Mouse (Mus musculus) MEL (cell line): Measurements from ENCODE around the gene B9d1. TPM values are rescaled to one million over a fixed set of nuclear protein-coding genes. Genes with fewer than 3 reads are reported as not detected.
A peak's percentile ranks its signal among the peaks of the same experiment; 100 is the strongest.

Source experiments
- DNase-seq: peaks from one replicate; pipeline ENCODE4 v3.0.0; 2011; ENCODE audit warnings: low read depth, low spot score
- H3K27ac ChIP-seq: 2 replicates; pipeline ENCODE4 v1.5.1; 2012; ENCODE audit warnings: low read depth, mild to moderate bottlenecking, control low read depth, low read length, moderate library complexity; ENCODE audit not compliant: control insufficient read depth
- H3K27me3 ChIP-seq, 2 experiments: fragments of 150-350 bp in 1 of 2; sonication (generic) in 1 of 2; 2 replicates each; pipeline ENCODE4 v1.6.1; 2012; ENCODE audit warnings: low read length in 2 of 2, mild to moderate bottlenecking in 2 of 2, improper control_type of control experiment in 1 of 2, moderate library complexity in 1 of 2; ENCODE audit not compliant: insufficient read depth in 2 of 2, control insufficient read depth in 1 of 2
- H3K36me3 ChIP-seq, 2 experiments: 2 replicates each; pipeline ENCODE4 v1.6.1; 2012 to 2014; ENCODE audit warnings: low read length in 2 of 2, improper control_type of control experiment in 1 of 2, inconsistent platforms in 1 of 2, mild to moderate bottlenecking in 1 of 2; ENCODE audit not compliant: insufficient read depth in 2 of 2, control insufficient read depth in 1 of 2
- H3K4me1 ChIP-seq, 2 experiments: fragments of 150-350 bp in 1 of 2; sonication (generic) in 1 of 2; 2 replicates each; pipeline ENCODE4 v1.6.1; 2012; ENCODE audit warnings: low read length in 2 of 2, improper control_type of control experiment in 1 of 2, mild to moderate bottlenecking in 1 of 2; ENCODE audit not compliant: insufficient read depth in 2 of 2, control insufficient read depth in 1 of 2
- H3K4me3 ChIP-seq, 2 experiments: fragments of 150-350 bp in 1 of 2; sonication (generic) in 1 of 2; 2 replicates each; pipeline ENCODE4 v1.5.1; 2012; ENCODE audit warnings: low read depth in 2 of 2, low read length in 2 of 2, mild to moderate bottlenecking in 2 of 2, moderate library complexity in 2 of 2, control low read depth in 1 of 2, improper control_type of control experiment in 1 of 2; ENCODE audit not compliant: control insufficient read depth in 1 of 2, insufficient read depth in 1 of 2
- H3K79me2 ChIP-seq: 2 replicates; pipeline ENCODE4 v1.6.1; 2012; ENCODE audit warnings: mild to moderate bottlenecking, low read length, moderate library complexity; ENCODE audit not compliant: control insufficient read depth, poor library complexity, insufficient read depth
- H3K9ac ChIP-seq: 2 replicates; pipeline ENCODE4 v1.6.1; 2012; ENCODE audit warnings: low read depth, mild to moderate bottlenecking, control low read depth, low read length, moderate library complexity; ENCODE audit not compliant: control insufficient read depth, poor library complexity, severe bottlenecking
- H3K9me3 ChIP-seq: fragments of 150-350 bp; sonication (generic); replicated peaks from 2 replicates; pipeline ENCODE4 v1.6.1; 2012; ENCODE audit warnings: mild to moderate bottlenecking, low read length, improper control_type of control experiment, moderate library complexity; ENCODE audit not compliant: insufficient read depth
- CHD1 ChIP-seq: IDR thresholded peaks from 2 replicates; pipeline ENCODE4 v1.6.1; 2012; ENCODE audit warnings: low read depth, mild to moderate bottlenecking, inconsistent platforms, low read length, improper control_type of control experiment
- ETS1 ChIP-seq: IDR thresholded peaks from 2 replicates; pipeline ENCODE4 v1.6.1; 2012; ENCODE audit warnings: low read depth, mild to moderate bottlenecking, inconsistent platforms, low read length, improper control_type of control experiment, moderate library complexity
- GATA1 ChIP-seq: IDR thresholded peaks from 2 replicates; pipeline ENCODE4 v1.6.1; 2011; ENCODE audit warnings: low read depth, low read length, improper control_type of control experiment
- JUND ChIP-seq: IDR thresholded peaks from 2 replicates; pipeline ENCODE4 v1.6.1; 2011; ENCODE audit warnings: low read depth, mild to moderate bottlenecking, improper control_type of control experiment, low read length
- MAZ ChIP-seq: IDR thresholded peaks from 2 replicates; pipeline ENCODE4 v1.6.1; 2012; ENCODE audit warnings: low read depth, mild to moderate bottlenecking, inconsistent platforms, low read length, improper control_type of control experiment
- MEF2A ChIP-seq: IDR thresholded peaks from 2 replicates; pipeline ENCODE4 v1.6.1; 2014; ENCODE audit warnings: low read depth, mild to moderate bottlenecking, inconsistent platforms, low read length, improper control_type of control experiment; ENCODE audit not compliant: poor library complexity, insufficient replicate concordance, severe bottlenecking; ENCODE audit errors: extremely low read depth
- MYB ChIP-seq: IDR thresholded peaks from 2 replicates; pipeline ENCODE4 v1.6.1; 2011; ENCODE audit warnings: mild to moderate bottlenecking, low read depth, low read length, improper control_type of control experiment
- MYC ChIP-seq: IDR thresholded peaks from 2 replicates; pipeline ENCODE4 v1.6.1; 2011; ENCODE audit warnings: low read depth, mild to moderate bottlenecking, low read length, improper control_type of control experiment, moderate library complexity
- NRF1 ChIP-seq: IDR thresholded peaks from 2 replicates; pipeline ENCODE4 v1.6.1; 2014; ENCODE audit warnings: low read depth, mild to moderate bottlenecking, inconsistent platforms, low read length, improper control_type of control experiment, moderate library complexity; ENCODE audit not compliant: poor library complexity, insufficient read depth, severe bottlenecking
- POLR2AphosphoS2 ChIP-seq: IDR thresholded peaks from 2 replicates; pipeline ENCODE4 v1.6.1; 2011; ENCODE audit warnings: low read length, improper control_type of control experiment
- POLR2AphosphoS5 ChIP-seq: IDR thresholded peaks from 2 replicates; pipeline ENCODE4 v1.6.1; 2012; ENCODE audit warnings: low read depth, borderline replicate concordance, mild to moderate bottlenecking, inconsistent platforms, low read length, moderate library complexity, mixed read lengths
- RAD21 ChIP-seq: IDR thresholded peaks from 2 replicates; pipeline ENCODE4 v1.6.1; 2011; ENCODE audit warnings: mild to moderate bottlenecking, low read depth, low read length, improper control_type of control experiment
- RCOR1 ChIP-seq: IDR thresholded peaks from 2 replicates; pipeline ENCODE4 v1.6.1; 2012; ENCODE audit warnings: low read depth, mild to moderate bottlenecking, inconsistent platforms, low read length, improper control_type of control experiment
- SIN3A ChIP-seq: IDR thresholded peaks from 2 replicates; pipeline ENCODE4 v1.6.1; 2012; ENCODE audit warnings: low read length, improper control_type of control experiment, inconsistent platforms
- SMC3 ChIP-seq: IDR thresholded peaks from 2 replicates; pipeline ENCODE4 v1.6.1; 2011; ENCODE audit warnings: low read depth, low read length, improper control_type of control experiment
- TAL1 ChIP-seq: IDR thresholded peaks from 2 replicates; pipeline ENCODE4 v1.6.1; 2012; ENCODE audit warnings: mild to moderate bottlenecking, inconsistent platforms, low read length, moderate library complexity, mixed read lengths
- TCF12 ChIP-seq: IDR thresholded peaks from 2 replicates; pipeline ENCODE4 v1.6.1; 2014; ENCODE audit warnings: low read depth, mild to moderate bottlenecking, inconsistent platforms, low read length, improper control_type of control experiment, moderate library complexity
- UBTF ChIP-seq: IDR thresholded peaks from 2 replicates; pipeline ENCODE4 v1.6.1; 2012; ENCODE audit warnings: low read depth, mild to moderate bottlenecking, inconsistent platforms, low read length, improper control_type of control experiment, moderate library complexity, borderline replicate concordance; ENCODE audit not compliant: insufficient read depth
- USF1 ChIP-seq: IDR thresholded peaks from 2 replicates; pipeline ENCODE4 v1.6.1; 2014; ENCODE audit warnings: low read depth, mild to moderate bottlenecking, inconsistent platforms, low read length, improper control_type of control experiment, moderate library complexity
- ZNF384 ChIP-seq: IDR thresholded peaks from 2 replicates; pipeline ENCODE4 v1.6.1; 2012; ENCODE audit warnings: low read depth, mild to moderate bottlenecking, inconsistent platforms, low read length, improper control_type of control experiment
- polyA plus RNA-seq, 2 experiments: library from polyadenylated mRNA; stranded (reverse) in 1 of 2; unstranded in 1 of 2; fragments of >175 nt in 1 of 2; fragments of >200 nt in 1 of 2; gene quantifications; 2 replicates each; pipeline versions ENCODE4 v1.2.1 to v1.2.4; 2012; ENCODE audit warnings: low replicate concordance in 2 of 2, low read depth in 1 of 2; ENCODE audit not compliant: insufficient read length in 2 of 2, insufficient read depth in 1 of 2, missing spikeins in 1 of 2
- total RNA-seq: library from RNA; depleted of rRNA; stranded (reverse); fragments of 300-350 nt; gene quantifications from 2 replicates; pipeline ENCODE4 v1.2.3, GENCODE M21; 2012

The B9d1 gene
- total and polyA plus RNA-seq, 3 experiments = 22.5 to 27.2 TPM; not detected in 1

DNA sequence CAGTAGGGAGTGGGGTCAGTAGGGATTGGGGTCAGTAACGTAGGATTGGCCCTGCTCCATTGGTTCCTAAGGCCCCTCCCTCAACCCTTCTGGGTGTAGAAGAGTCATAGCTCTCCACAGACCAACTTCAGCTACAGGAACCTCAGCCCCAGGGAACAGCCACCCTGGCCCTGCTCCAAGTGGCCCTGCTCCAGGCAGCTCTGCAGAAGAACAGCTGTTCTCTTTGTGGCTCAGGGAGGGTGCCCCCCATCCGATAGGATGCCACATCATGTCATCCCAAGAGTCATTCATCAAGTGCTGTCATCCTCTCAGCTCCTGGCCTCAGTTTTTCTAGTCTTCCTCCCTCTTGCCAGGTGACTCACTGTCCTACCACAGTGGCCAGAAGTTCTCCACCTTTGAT lies 17.5 kb upstream of the B9d1 start:
- Histone ChIP-seq H3K27ac (no peak overlapping the region), H3K9ac (no peak overlapping the region), H3K79me2 (no peaks in the 10 kb centered on the region), H3K9me3 (no peaks in the 10 kb centered on the region), H3K36me3 (no peaks in the 10 kb centered on the region; a peak in 1 of 4 replicates), H3K27me3 (no peaks in the 10 kb centered on the region), H3K4me3 (no peak overlapping the region), H3K4me1 (no peaks in the 10 kb centered on the region)
- no peak for TF ChIP-seq SIN3A
- TF ChIP-seq ETS1 = peak; percentile 43; the same call in 1 of the 2 replicates
- peak; percentile 30 for DNase-seq

DNA sequence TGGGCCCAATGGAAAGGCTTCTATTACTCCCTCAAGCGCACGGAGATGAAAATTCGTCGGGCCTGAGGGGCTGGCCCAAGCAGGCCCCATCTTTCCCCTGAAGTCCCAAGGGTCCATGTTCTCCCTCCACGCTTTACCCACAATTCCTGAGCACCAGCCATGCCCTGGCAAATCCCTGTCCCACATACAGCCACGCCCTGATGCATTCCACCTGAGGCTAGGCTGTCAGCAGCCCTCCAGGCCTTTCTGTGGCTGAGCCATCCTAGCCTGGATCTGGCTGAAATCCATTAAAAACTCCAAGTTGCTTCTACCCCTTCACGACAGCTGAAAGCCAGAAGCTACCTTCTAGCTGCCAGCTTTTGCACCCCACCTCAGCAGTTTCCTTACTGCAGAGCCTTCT lies 17.0 kb upstream of the B9d1 start:
- H3K4me1 ChIP-seq = peaks cover 0 to 1% of the 10 kb centered on the region in 2 experiments; a peak in 1 of 4 replicates
- H3K79me2 ChIP-seq = no peaks in the 10 kb centered on the region
- no peaks in the 10 kb centered on the region; a peak in 2 of 4 replicates for H3K36me3 ChIP-seq
- no peak overlapping the region for H3K4me3 ChIP-seq
- no peaks in the 10 kb centered on the region for H3K27me3 ChIP-seq
- H3K9ac ChIP-seq = no peak overlapping the region
- no peak for DNase-seq
- H3K9me3 ChIP-seq = no peaks in the 10 kb centered on the region
- TF ChIP-seq SMC3 = no peak
- 0 out of 2 replicates have a peak, but pooled peaks have one; percentile 34 for TF ChIP-seq POLR2AphosphoS2
- TF ChIP-seq, all 39 proteins: peak for 1
- no peak overlapping the region for H3K27ac ChIP-seq

DNA sequence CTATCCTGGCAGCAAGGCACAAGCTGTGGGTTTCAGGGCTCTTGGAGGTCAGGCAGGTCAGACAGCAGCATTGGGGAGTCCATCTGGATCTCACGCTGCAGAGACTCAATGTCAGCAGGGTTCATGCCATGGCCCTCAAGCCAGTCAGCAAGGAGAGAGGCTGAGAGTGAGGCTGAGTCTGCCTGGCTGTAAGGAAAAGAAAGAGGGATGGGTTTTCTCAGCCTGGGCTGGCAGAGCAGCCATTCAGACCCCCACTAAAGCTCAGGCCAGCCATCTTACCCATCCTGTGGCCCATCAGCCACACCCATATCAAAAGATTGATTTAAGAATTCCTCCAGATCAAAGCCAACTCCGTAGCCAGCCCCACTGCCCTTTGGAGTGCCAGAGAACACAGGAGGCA lies 15.9 kb upstream of the B9d1 start:
- no peaks in the 10 kb centered on the region for H3K9me3 ChIP-seq
- no peak overlapping the region for H3K27ac ChIP-seq
- DNase-seq = no peak
- H3K4me3 ChIP-seq = no peak overlapping the region
- no peak for TF ChIP-seq SMC3
- no peak for TF ChIP-seq RCOR1
- TF ChIP-seq NRF1 = no peak
- no peak for TF ChIP-seq UBTF
- TF ChIP-seq TAL1 = no peak
- no peak for TF ChIP-seq POLR2AphosphoS5
- TF ChIP-seq USF1 = no peak
- TF ChIP-seq MAZ = no peak
- no peak for TF ChIP-seq ZNF384
- TF ChIP-seq RAD21 = no peak
- no peak for TF ChIP-seq MYC
- no peak for TF ChIP-seq MEF2A
- no peak for TF ChIP-seq CHD1
- no peak for TF ChIP-seq GATA1
- TF ChIP-seq TCF12 = no peak
- TF ChIP-seq JUND = no peak
- TF ChIP-seq MYB = no peak
- TF ChIP-seq, all 39 proteins: peak for 0
- Histone ChIP-seq H3K9ac (no peak overlapping the region), H3K4me1 (peaks cover 0 to 7% of the 10 kb centered on the region in 2 experiments; a peak in 2 of 4 replicates), H3K79me2 (peaks cover 7% of the 10 kb centered on the region; the same call in 1 of the 2 replicates), H3K27me3 (no peaks in the 10 kb centered on the region), H3K36me3 (peaks cover 0 to 3% of the 10 kb centered on the region in 2 experiments; a peak in 3 of 4 replicates)
